Mouse (Mus musculus) neural tube, postnatal 0 days (tissue): ENCODE measurements around the gene Clec4e. TPM values are rescaled to one million over a fixed set of nuclear protein-coding genes. Genes with fewer than 3 reads are reported as not detected.

Source experiments
- polyA plus RNA-seq: library from polyadenylated mRNA; unstranded; fragments of >200 nt; fragmentation: Nextera tagmentation; extraction: Ambion mirVana; gene quantifications from 2 replicates; pipeline ENCODE4 v1.2.1, GENCODE M21; 2015

The Clec4e gene
- polyA plus RNA-seq: not detected in 2 replicates

DNA sequence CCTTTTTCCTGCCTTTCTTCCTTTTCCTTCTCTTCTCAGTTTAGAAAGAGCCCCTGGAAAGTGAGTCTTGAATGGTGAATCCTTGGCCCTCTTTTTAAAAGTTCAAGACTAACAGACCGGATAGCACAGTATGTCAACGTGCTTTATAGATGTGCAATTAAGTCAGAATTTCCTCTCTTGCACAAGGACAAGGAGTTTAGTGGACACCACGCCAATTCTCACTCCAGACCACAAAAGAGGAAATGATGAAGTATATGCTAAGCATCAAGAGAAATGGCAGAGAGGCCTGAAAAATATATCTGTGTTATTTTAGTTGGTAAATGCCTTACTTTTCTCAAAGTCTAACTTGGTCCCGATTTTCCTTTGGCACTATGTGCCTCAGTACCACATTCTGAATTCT lies at the start of gene Clec4e:
TSS of gene Clec4e (minus strand) at position 118 of the 400 bp plus-strand sequence.

DNA sequence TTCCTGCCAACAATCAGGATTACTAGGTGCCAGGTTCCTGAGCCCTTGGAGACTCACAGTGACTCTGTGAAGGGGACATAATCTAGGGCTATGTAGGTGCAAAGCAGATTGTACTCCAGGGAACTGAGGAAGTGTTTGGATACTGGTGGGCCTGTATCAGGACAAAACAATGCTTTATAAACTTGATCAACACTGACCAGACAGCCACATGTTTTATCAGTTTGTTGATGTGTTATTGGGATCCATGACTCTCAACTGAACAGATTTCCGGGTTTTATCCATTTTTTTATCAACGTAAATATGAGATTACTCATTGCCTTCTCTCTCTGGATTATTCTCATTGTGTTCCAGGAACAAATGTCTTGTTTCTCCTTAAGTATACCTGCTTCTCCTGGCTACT lies 18.4 kb upstream of the Clec4e start, which contains the start of gene Vmn2r19:
TSS of gene Vmn2r19 (plus strand) at position 301 of the 400 bp plus-strand sequence.

DNA sequence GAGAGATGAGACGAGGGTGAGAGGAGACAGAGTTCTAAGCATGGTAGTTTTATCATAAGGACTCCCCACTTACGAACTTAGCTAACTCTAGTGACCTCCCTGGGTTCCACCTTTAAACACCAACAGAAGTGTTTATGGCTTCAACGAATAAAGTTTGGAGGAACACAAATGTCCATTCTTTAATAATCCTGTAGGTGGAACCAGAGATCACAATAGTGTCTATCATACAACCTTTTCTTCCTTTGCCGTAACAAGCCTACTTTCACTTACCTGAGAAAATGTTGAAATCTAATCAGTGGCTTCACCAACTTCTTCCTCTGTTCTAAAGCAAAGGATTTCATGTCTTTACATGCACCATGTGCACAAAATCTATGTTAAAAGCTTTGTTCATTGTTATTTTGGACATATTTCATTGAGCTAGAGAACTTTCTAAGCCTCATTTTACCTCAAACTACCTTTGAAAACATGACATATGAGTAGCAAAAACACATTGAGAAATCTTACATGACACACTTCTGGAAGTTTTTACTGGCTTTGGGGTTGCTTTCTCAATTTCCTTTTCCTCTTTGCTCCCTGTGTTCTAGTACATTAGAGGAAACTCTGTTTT lies 28.0 kb downstream of the Clec4e start, which contains the start of gene Clec4d:
TSS of gene Clec4d (plus strand) at position 557 of the 607 bp plus-strand sequence.

Other genes starting within 250 kb of the Clec4e start
- not detected in 2 replicates for gene Clec4b1, start 239.9 kb downstream of the Clec4e start, polyA plus RNA-seq
- gene Clec4a2, start 183.4 kb downstream of the Clec4e start, polyA plus RNA-seq: 3.2 and 4.2 TPM in 2 replicates
- gene Clec4b2, start 117.0 kb downstream of the Clec4e start, polyA plus RNA-seq: not detected in 2 replicates
- 1.2 and 2.6 TPM in 2 replicates for gene Clec4n, start 60.0 kb downstream of the Clec4e start, polyA plus RNA-seq
- gene Clec4d, start 27.8 kb downstream of the Clec4e start, polyA plus RNA-seq: 0.34 TPM in 1 of 2 replicates, not detected in the other
- not detected in 2 replicates for gene Vmn2r19, start 18.5 kb upstream of the Clec4e start, polyA plus RNA-seq
- gene Vmn2r20, start 128.2 kb upstream of the Clec4e start, polyA plus RNA-seq: not detected in 2 replicates
- gene Vmn2r21, start 243.5 kb upstream of the Clec4e start, polyA plus RNA-seq: not detected in 2 replicates